Mouse (Mus musculus) adrenal gland, adult 2 months (tissue): ENCODE measurements around the gene Methig1. TPM values are rescaled to one million over a fixed set of nuclear protein-coding genes. Genes with fewer than 3 reads are reported as not detected.
"Not testable (repeated sequence)": the region's sequence is repeated elsewhere in the genome, so short reads cannot be mapped to it uniquely, and the experiment has no call there.

Experiments
- DNase-seq: peaks from one replicate; pipeline ENCODE4 v3.0.0; 2021
- polyA plus RNA-seq: library from polyadenylated mRNA; depleted of rRNA; stranded (reverse); fragments of >200 nt; gene quantifications from 2 replicates; pipeline ENCODE4 v1.2.3, GENCODE M21; 2012
- total RNA-seq, 2 experiments: library from RNA; stranded (reverse); gene quantifications; 2 replicates each; pipeline ENCODE4 v1.2.3; 2021

Gene Methig1
- total and polyA plus RNA-seq, 3 experiments, result 0.45 to 0.52 TPM; not detected in 1

GRCm38 (mm10) chr15:100395561-100395960 is 42.6 kb downstream of the Methig1 start:
- no peak for DNase-seq

- DNase-seq, result no peak
Observed at GRCm38 (mm10) chr15:100400592-100401250, 47.8 kb downstream of the Methig1 start.

GRCm38 (mm10) chr15:100401811-100402210 is 48.9 kb downstream of the Methig1 start:
- DNase-seq, result no peak

DNA sequence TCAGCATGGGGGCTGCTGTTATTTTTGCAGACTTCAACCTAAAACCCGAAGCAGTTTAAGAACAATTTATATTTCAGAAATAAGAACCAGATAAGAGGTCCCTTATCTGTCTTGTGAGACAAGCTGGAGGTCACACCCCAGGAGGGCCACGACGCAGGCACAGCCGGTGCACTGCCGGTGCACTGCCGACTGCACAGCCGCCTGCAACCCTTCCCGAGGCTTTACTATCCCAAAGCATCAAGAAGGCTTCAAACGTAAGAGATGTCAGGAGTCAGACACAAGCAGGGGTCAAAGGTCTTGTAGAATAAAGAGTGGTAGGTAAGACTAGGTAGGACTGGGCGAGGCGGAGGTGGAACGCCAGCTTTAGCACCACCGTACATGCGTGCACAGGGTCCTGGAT is 49.4 kb downstream of the Methig1 start:
- no peak for DNase-seq

DNA sequence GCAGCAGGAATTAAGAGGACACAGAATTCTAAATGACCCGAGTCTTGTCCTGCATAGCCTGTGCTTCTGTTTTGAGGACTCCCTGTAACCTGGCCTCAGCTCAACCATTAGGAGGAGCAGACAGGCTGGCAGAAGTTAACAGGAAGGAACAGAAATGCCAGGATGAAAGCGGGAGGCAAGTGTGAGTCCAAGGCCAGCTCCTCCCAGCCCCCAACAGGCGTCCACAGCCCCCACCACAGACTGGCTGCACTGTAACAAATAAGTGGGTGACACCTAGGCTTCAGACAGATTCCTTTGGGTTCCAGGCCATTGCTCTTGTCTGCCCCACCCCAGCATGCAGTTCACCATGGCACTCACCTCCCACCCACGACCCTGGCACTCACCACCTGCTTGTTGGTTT is 49.8 kb downstream of the Methig1 start:
- peak; percentile 66 for DNase-seq

DNA sequence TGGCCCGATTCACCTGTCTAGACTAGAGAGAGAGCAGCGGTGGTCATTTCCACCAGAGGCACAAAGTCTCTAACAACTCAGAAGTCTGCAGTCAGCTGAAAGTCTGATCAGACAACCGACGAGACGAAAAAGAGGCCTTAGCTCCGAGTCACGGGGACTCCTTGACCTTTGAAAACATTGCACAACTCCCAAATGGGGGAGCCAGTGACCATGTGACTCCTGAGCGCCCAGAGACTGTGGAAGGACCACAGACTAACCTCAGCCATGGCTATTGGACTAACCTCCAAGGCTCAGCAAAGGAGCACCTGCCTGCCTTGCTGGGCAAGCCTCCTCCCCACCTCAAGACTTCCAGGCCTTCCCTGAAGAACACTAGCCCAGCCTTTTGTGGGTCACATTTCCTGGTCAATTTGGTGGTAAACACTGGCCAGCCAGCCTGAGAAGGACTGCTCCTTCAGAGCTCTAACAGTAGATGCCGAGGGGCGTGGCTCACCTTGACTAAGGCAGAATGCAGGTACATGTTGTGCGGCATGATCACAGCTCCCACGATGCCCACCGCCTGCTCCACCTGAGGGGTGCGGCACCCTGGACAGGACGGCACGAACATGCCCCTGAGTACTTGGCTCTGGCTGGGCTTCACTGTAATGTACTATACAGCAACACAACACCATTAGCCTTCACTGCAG is 50.5 kb downstream of the Methig1 start:
- DNase-seq, result peak; percentile 84

DNA sequence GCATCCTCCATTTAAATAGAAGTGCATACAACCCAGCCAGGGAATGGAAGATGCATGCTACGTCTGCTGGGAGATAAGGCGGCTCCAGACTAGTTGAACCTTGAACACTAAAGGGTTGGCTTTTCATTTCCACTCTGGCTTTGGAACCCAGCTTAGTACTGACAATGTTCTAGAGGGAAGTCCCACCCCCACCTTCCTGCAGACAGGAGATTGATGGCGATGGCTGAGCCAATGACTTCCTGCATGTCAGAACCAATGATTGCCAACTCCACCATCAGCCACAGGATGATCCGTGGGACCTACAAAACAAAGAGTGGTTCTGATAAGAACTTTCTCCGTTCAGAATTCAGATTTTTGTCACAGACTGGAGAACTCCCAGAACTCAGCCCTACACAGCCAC is 53.1 kb downstream of the Methig1 start:
- no peak for DNase-seq

DNA sequence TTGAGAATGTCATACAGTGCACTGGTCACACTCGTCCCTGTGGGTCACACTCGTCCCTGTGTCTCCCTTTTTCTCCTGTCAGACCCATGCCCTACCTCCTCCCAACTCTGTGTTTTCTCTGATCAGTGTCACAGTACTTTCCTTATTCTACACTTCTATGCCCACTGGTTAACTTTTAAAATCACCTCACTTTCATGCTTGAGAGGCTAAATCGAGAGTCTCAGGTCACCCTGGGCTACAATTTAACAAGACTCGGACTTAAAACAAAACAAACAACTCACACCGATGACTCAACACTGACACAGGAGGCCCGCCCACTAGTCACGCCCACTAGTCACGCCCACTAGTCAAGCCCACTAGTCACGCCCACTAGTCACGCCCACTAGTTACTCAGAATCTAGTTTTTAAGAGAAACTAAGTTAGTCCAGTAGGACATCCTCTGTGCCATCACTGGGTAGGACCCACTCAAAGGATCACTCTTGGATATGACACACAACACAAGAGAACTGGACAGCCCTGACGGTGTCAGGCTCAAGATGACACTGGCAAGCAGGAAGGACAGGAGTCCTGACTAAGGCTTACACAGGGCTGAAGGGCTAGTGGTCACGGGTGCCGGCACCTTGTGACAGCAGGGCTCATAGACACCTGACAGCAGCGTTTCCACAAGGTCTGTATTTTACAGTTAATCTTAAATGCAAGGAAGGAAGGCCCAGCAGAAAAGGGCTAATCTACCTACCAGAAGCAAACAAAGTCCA is 58.1 kb downstream of the Methig1 start:
- DNase-seq, result peak; percentile 83

DNA sequence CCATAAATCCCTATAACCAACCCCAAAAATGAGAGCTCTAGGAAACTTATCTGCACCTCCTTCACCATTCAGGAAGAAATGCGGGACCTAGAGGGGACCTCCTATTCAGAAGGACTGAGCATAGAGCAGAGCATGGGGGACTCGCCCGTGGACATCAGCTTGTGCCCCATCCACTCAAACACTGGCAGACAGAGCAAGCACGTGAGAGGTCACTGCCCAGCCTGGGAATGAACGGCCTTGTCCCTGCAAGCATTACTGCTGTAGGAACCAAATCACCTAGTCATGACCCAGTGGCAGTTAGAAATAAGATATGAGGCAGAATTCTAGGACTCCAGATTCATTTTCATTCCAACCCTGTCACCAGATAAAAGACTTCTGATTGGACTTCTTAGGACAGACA is 58.8 kb downstream of the Methig1 start:
- no peak for DNase-seq

DNA sequence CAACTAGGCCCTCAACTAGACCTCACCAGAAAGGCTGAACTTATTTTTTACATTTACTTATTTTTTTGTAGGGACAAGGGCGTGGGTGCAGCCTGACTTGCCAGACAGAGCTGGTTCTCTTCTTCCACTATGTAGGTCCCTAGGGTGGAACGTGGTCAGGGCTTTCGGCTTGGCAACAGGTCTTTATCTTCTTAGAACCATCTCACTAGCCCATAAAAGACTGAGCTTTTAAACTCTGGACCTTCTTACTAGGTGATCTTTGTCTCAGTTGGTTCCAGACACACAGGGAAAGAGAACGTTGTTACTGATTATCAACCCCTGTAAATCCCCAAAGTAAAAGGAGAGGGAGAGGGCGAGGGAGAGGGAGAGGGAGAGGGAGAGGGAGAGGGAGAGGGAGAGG is 60.4 kb downstream of the Methig1 start:
- DNase-seq, result no peak

- no peak for DNase-seq
Observed at GRCm38 (mm10) chr15:100414011-100414410, 61.1 kb downstream of the Methig1 start.

DNA sequence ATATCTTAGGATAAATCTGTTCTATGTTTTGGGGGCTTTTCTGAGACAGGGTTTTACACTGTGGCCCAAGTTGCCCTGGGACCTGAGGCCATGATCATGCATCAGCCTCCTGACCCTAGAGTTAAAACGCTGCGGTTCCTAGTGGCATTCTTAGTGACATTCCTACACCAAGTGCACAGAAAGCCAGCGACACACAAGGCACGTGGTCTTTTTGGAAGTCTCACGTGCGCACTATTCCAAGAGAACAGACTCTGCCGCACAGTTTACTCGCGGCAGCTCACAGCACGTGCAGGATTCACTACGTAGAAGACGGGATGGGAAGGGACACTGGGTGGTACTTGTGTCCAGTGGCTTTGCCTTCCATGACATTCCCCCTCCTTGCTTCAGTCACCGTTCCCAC is 62.0 kb downstream of the Methig1 start:
- DNase-seq, result no peak

DNA sequence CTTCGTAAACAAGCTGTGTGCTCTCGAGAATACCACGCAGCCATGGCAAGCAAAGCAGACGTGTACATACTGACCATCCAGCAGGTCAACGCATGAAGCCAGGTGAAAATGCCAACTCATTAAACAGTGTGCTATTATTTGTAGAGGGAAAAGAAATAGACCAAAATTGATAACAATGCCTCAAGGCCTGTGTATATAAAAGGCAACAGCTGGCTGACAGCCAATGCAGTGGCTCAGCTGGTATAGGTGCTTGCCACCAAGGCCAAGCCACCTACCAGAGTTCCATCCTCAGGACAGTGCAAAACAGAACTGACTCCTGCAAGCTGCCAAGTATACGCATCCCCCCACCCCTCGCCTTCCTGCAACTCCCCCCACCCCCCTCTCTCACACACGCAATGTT is 62.7 kb downstream of the Methig1 start:
- DNase-seq, result peak; percentile 58

- peak; percentile 57 for DNase-seq
Observed at GRCm38 (mm10) chr15:100417854-100418450, 65.0 kb downstream of the Methig1 start.

DNA sequence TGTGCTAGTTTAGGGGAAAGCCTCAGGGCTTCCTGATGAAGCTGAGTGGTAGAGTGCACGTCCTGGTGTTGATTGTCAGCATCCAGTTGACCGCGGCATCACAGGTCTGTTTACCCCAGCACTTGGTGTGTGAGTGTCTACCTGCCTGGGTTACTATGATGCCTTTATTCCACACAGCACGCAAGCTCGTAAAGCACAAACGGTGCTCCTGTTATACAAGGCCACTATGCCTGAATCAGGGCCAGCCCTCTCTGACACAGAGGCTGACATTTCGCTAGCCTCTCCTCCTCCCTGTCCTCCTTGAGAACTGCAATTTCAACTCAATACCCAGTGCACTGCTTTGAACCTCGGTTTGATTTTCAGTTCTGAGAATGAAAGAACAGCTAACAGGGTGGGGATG is 66.4 kb downstream of the Methig1 start:
- DNase-seq, result peak; percentile 83

GRCm38 (mm10) chr15:100419901-100420745 is 67.2 kb downstream of the Methig1 start:
- no peak for DNase-seq

GRCm38 (mm10) chr15:100421059-100421757 is 68.3 kb downstream of the Methig1 start:
- DNase-seq, result peak; percentile 66

DNA sequence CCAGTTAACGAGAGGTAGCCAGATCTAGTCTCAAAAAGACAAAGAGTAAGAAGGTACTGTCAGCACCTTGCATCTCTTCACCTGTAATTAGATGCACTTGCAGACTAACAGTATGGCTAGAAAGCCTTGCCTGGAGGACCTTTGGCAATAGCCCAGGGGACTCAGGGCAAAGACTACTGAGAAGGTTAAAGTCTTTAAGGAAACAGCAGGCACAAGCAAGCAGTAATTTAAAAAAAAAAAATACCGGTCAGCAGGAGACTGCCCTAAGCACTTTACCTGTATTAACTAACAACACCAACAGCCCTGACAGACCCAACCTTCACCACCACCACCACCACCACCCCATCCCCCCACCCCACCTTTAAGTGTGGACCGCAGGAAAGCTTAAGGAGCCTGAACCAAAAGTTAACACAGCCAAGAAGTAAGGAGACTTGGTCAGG is 68.8 kb downstream of the Methig1 start, which contains the start of gene Gm5475:
Gene Gm5475 (plus strand): TSS at position 390 of the 440 bp plus-strand sequence.
- not testable (repeated sequence) for DNase-seq

DNA sequence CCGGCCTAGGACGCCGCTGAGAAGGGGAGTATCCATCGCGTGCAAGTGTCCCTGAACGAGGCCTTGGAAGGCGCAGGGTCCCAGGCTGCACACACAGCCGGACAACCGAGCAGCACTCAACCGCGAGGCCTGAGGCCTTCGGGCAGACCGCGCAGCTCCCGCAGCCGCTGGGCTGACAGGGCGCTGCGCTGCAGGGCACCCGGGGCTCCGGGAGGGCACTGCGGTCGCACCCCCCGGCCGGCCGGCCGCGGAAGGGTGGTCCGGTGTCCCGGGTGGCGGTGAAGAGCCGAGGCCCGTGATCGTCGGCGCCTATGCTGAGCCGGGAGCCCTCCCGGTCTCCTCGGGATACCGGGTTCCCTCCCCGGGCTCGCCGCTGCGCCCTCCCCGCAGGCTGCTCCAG is 69.5 kb downstream of the Methig1 start:
- no peak for DNase-seq

- peak; percentile 99 for DNase-seq
Observed at GRCm38 (mm10) chr15:100422899-100423860, 70.2 kb downstream of the Methig1 start.
